Mouse (Mus musculus) megakaryocyte-erythroid progenitor cell, adult 5-6 weeks (primary cell): ENCODE measurements at regions not wholly inside any gene's neighbourhood (a gene's known extent, or its start where the extent isn't known, plus 50 kb on each side); places are given as distances from the start of the nearest gene placed in this dataset.

Experiments used
- ATAC-seq: replicated peaks from 2 replicates; pipeline ENCODE4 v1.8.0; 2016; ENCODE audit warnings: mild to moderate bottlenecking, inconsistent platforms; ENCODE audit not compliant: severe bottlenecking, poor library complexity, low FRiP score, low TSS enrichment

- ATAC-seq = no peak
Observed at GRCm38 (mm10) chr12:117422315-117422978, 93.8 kb upstream of the Rapgef5 start.

GRCm38 (mm10) chr12:117425363-117426031 lies 90.8 kb upstream of the Rapgef5 start:
- ATAC-seq = peak; percentile 73

- ATAC-seq = peak; percentile 59
Observed at GRCm38 (mm10) chr12:117427431-117427830, 88.8 kb upstream of the Rapgef5 start.

GRCm38 (mm10) chr12:117430886-117431285 lies 85.4 kb upstream of the Rapgef5 start:
- ATAC-seq = no peak

- no peak for ATAC-seq
Observed at GRCm38 (mm10) chr12:117432788-117433187, 83.5 kb upstream of the Rapgef5 start.

DNA sequence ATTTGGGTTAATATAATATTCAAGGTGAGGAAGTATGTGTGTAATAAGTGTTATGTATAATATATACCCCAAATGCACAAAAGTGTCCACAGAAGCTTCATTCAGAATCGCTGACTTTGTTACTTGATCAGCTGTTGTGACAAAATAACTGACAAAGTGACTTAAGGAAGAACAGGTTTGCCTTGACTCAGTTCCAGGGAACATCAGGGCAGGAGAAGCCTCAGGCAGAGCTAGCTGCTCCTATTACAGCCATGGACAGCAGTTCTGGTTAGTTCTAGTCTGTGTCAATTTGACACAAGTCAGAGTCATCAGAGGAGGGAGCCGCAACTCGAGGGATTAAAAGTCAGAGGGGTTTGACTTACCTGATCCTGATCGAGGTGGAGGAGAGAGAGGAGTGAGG lies 79.3 kb upstream of the Rapgef5 start:
- no peak for ATAC-seq

DNA sequence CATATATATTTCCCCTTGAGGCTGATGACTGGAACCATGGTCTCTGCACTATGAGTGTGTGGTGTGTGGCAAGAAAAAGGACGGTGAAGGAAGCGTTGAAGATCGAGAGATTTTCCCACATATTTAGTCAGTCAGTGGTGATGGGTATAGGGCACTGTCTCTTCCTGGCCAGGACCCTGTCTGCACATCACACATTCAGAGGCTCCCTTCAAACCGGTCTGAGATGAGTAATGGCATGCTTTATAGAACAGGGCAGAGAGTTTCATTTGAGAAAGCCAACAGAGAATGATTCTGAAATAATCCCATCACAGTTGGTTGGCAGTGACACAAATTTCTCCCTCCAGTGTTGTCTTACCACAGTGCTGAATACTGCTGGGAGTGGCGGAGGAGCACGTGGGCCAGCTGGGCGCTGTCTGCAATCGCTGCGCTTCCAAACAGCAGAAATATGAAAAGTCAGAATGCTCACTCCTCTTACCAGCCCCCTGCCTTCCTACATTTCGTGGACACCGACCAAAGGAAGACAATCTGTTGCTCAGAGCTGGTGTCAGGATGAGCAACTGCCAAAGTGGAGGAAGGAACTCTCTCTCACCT lies 77.2 kb upstream of the Rapgef5 start:
- ATAC-seq = no peak

DNA sequence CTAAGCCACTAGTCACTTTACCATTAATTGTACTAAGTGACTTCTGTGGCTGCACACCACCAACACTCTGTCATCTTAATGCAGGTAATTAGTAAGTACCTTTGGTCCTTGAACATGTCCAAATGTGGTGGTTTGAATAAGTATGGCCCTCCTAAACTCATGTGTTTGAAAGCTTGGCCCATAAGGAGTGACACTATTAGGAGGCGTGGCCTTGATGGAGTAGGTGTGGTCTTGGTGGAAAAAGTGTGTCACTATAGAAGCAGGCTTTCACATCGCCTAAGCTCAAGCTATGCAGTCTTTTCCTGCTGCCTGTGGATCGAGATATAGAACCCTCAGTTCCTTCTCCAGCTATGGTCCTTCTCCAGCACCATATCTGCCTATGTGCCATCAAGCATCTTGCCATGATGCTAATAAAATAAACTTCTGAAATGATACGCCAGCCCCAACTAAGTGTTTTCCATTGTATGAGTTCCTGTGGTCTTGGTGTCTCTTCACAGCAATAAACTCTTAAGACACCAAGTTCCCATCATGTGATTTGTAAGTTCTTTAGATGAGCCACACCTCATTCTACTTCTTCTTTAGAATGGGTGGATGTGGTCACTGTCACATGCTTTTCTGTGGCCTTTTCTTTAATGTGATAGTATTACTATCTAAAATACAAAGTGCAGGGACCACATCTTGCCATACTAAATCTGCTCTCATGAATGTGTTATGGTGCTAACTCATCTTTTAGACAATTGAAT lies 71.9 kb upstream of the Rapgef5 start:
- no peak for ATAC-seq

DNA sequence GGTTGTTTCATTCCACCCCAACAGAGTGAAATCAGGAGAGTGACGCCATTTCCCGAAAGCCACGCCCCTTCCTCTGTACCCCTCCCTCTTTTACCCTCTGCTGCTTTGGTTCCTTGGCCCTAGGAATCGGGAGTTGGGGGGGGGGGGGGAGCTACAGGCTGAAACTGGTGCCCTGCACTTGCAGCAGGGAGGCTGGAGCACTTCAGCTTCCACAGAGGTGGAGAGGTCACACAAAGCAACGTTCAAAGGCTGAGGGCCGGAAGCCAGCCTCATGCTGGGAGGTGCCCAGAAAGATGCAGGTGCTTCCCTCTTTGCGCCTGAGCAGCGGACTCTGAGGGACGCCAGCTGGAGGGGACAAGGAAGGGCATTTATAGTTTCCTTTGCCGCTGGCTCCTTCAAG lies 69.1 kb upstream of the Rapgef5 start:
- peak; percentile 55; the same call in 1 of the 2 replicates for ATAC-seq

- no peak for ATAC-seq
Observed at GRCm38 (mm10) chr12:117447843-117448728, 68.2 kb upstream of the Rapgef5 start.

GRCm38 (mm10) chr12:117449080-117449479 lies 67.2 kb upstream of the Rapgef5 start:
- no peak for ATAC-seq

DNA sequence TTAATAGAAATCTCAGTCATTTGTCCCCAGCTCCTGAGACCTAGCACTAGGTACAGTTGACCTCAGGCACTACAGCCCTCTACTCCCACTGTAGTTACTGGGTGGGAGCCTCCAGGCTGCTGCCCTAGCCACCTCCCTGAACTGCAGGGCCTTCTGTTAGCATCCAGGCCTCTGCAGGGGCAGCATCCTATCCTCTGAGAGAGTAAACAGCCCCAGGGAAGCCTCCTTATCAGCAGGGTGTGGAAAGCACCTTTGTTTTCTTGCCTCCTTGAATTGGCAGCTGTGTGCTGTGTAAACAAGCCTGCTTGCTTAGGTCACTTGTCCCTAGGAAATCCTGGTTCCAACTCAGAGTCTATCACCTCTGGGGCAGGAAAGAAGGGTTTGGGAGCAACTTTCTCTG lies 66.2 kb upstream of the Rapgef5 start:
- no peak for ATAC-seq

GRCm38 (mm10) chr12:117450871-117451270 lies 65.4 kb upstream of the Rapgef5 start:
- no peak for ATAC-seq

GRCm38 (mm10) chr12:117451441-117451840 lies 64.8 kb upstream of the Rapgef5 start:
- 0 out of 2 replicates have a peak, but pooled peaks have one; percentile 58 for ATAC-seq

DNA sequence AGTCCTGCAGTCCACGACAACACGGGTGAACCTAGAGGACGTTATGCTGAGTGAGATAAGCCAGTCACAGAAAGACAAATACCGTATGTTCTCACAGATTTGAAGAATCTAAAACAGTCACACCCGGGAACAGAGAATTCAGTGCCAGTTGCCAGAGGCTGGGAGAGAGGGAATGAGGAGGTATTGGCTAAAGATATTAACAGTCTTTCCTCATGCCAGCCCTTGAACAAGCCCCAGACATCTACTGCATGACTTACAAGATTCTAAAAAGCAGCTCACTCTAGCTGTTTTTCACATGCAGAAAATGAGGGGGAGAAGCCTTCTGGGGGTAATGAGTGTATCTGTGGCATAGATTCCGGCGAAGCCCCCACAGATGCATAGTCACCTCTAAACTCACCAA lies 60.5 kb upstream of the Rapgef5 start:
- ATAC-seq = no peak

DNA sequence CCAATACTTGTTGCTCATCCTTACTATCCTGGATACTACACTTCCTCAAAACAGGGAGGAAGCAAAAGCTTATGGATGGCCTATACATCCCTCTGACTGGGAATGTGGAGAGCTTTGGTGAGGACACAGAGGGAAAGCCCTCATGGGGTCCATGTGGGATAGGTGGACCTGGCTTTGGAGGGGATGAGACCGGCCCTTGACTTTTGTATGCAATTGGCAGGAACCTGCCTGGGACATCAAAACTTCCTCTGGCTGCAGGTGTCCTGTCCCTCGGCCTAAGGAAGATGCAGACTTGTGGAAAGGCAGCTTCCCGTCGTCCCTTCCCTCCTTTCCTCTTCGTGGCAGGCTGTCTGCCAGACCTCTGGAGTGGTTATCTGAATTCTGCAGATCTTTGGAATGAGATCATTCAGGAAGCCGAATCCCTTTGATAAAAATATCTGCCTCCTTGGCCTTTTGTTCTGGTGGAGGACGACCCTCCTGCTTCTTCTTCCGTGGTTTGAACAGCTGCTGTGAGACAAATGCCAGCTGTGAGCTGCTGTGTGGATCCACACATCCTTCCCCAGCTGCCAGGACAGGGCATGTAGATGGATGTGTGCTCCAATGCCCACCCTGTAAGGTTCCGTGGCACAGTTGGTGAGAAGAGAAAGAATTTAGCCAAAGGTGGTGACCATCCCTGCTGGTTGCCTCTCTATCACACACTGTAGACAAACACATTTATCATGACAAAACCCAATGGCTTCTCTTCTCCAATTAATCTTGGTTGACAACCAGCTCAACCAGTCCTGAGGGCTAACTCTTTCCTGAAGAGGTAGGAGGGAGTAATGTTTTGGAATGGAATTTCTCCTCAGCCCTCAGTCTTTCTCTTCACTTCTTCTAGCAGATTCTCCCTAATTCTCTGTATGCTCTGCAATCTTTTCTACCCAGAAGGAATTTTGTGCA lies 57.9 kb upstream of the Rapgef5 start:
- ATAC-seq = no peak

- no peak for ATAC-seq
Observed at GRCm38 (mm10) chr12:117459541-117459940, 56.7 kb upstream of the Rapgef5 start.

- ATAC-seq = no peak
Observed at GRCm38 (mm10) chr12:117465206-117465605, 51.1 kb upstream of the Rapgef5 start.
